Mouse (Mus musculus) left cerebral cortex, postnatal 14 days (tissue): Measurements from ENCODE around the gene Ccdc144b. TPM values are rescaled to one million over a fixed set of nuclear protein-coding genes. Genes with fewer than 3 reads are reported as not detected.
A peak's percentile ranks its signal among the peaks of the same experiment; 100 is the strongest.

Experiments
- DNase-seq, 2 experiments: peaks; one replicate each; pipeline ENCODE4 v3.0.0; 2021 to 2022; ENCODE audit warnings: low spot score in 2 of 2, mixed read lengths in 1 of 2
- intact Hi-C: fragments of 180-260 bp; cut with DNase I; formaldehyde crosslinking; loops from one replicate; pipeline ENCODE4 v1.15.1; 2025
- long read RNA-seq, 2 experiments: library from polyadenylated mRNA; stranded (forward); transcript quantifications; one replicate each; pipeline ENCODE4 v2.0.0; 2021
- total RNA-seq, 2 experiments: library from RNA; stranded (reverse); gene quantifications; 2 replicates each; pipeline ENCODE4 v1.2.3; 2021

Ccdc144b gene
- total RNA-seq, result not detected
- long read RNA-seq, experiment 1, result 0 reads
- long read RNA-seq, experiment 2, result 0 reads

GRCm38 (mm10) chr3:36053447-36053846 lies at the start of gene Ccdc144b:
Gene Ccdc144b (minus strand): TSS chr3:36053547.
- DNase-seq, result no peak
- intact Hi-C loops, result no loop called here

GRCm38 (mm10) chr3:36095371-36095770 lies 42.0 kb upstream of the Ccdc144b start:
- no peak for DNase-seq
- intact Hi-C loops, result no loop called here

- intact Hi-C loops, result no loop called here
- DNase-seq, result no peak
Observed at GRCm38 (mm10) chr3:36087591-36087990, 34.2 kb upstream of the Ccdc144b start.

- intact Hi-C loops, result no loop called here
- no peak for DNase-seq
Observed at GRCm38 (mm10) chr3:36085394-36085793, 32.0 kb upstream of the Ccdc144b start.

DNA sequence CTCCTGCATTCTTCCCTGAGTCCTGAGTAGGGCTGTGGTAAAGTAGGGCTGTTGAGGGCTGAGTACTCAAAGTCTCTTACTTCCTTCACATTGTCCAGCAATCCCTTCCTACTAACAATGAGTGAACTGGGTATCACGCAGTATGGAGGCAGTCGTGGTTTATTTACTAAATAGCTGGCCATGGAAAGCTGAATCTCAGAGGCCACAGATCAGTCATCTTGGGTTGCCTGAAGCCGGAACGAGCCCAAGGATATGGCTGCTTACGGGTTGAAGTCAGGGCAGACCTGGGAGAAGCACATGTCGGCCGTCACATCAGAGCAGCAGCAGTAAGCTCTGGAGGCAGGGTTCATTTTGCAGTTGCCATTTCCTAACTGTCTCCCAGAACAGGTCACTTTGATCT lies 30.0 kb upstream of the Ccdc144b start:
- intact Hi-C loops, result no loop called here
- DNase-seq, result no peak

- DNase-seq, result no peak
- intact Hi-C loops, result no loop called here
Observed at GRCm38 (mm10) chr3:36082843-36083242, 29.5 kb upstream of the Ccdc144b start.

DNA sequence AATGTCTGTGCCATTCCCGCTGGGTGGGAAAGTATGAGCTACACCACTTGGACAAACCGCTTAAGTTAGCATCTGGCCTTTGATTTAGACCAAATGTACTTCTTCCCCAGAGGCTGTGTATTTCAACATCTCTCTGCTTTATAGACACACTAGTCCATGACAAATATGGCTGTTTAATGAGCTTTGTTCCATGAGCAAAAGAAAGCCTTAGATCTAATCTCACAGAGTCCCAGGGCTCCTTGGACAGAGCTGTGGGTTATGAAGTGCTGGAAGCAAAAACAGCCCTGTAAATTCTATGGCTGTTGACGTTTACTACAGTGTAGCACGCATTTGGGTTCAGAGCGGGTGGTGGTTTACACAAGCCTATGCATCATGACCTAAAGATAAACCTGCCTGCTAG lies 27.4 kb upstream of the Ccdc144b start:
- DNase-seq, result no peak
- intact Hi-C loops, result no loop called here

DNA sequence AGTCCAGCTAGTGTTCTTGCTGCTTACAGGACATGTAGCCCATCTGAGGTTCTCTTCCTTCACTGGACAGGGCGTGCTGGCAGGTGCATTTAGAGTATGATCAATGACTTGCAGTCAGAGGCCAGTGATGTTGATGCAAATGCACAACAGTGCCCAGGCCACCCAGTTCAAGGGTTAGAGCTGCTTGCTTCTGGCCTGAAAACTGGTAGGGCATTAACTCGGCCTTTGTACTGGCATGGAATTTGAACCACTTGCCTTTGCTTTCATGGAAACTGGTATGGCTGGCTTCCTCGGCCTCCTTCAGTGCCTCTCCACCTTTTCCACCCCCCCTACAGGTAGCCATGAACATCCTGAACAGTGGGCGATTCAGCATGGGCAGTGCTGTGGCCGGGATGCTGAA lies 26.5 kb upstream of the Ccdc144b start:
- DNase-seq, result no peak
- intact Hi-C loops, result no loop called here

GRCm38 (mm10) chr3:36077386-36077785 lies 24.0 kb upstream of the Ccdc144b start:
- intact Hi-C loops, result no loop called here
- DNase-seq, result no peak

DNA sequence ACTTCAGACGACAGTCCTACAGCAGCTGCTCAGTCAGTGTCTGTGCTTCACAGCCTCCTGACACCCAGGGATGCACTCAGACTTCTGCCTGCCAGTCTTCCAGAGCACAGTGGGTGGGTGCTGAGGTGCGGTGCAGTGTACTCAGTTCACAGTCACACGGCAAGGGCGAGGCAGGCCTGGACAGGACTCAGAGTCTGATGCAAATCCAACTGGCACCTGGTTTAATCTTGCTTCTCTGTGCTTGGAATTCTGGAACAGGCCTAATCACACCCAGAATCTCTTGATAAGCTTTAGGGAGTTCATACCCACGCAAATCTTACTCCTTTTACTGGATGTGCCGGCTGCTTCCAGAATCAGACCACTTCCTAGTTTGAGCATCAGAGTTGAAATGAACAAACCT lies 22.1 kb upstream of the Ccdc144b start:
- intact Hi-C loops, result no loop called here
- no peak for DNase-seq

GRCm38 (mm10) chr3:36074231-36074630 lies 20.9 kb upstream of the Ccdc144b start:
- intact Hi-C loops, result no loop called here
- no peak for DNase-seq

GRCm38 (mm10) chr3:36071047-36071446 lies 17.7 kb upstream of the Ccdc144b start:
- DNase-seq, result no peak
- intact Hi-C loops, result no loop called here

DNA sequence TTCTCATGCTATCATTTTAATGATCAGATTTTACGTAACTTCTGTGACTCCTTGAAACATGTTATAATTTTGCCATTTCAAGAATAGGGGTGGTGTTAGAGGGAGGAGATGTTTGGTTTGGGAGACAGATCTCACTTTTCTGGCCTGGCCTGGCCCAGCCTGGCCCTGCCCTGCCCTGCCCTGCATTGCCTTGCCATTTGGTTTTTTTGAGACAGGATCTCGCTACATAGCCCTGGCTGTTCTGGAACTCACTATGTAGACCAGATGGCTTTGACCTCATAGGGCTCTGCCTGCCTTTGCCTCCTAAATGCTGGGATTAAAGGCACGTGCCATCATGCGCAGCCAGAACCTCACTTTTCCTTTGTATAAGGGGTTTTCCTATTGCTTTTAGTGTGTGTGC lies 17.1 kb upstream of the Ccdc144b start:
- intact Hi-C loops, result no loop called here
- DNase-seq, result no peak

GRCm38 (mm10) chr3:36067731-36068130 lies 14.4 kb upstream of the Ccdc144b start:
- DNase-seq, result no peak
- intact Hi-C loops, result loop anchor here (10.0 kb wide), 1 partner anchor 63 kb away; the partner anchor contains the start of gene Mccc1

GRCm38 (mm10) chr3:36065843-36066651 lies 12.7 kb upstream of the Ccdc144b start, which contains the start of gene Acad9:
Gene Acad9 (plus strand): TSS chr3:36065979.
- DNase-seq, result peak; percentile 97
- intact Hi-C loops, result loop anchor here (10.0 kb wide), 1 partner anchor 61 kb away; the partner anchor contains the start of gene Mccc1

- intact Hi-C loops, result loop anchor here (10.0 kb wide), 1 partner anchor 60 kb away; the partner anchor contains the start of gene Mccc1
- no peak for DNase-seq
Observed at GRCm38 (mm10) chr3:36065166-36065565, 11.8 kb upstream of the Ccdc144b start.

GRCm38 (mm10) chr3:36064592-36065061 lies 11.3 kb upstream of the Ccdc144b start:
- intact Hi-C loops, result loop anchor here (10.0 kb wide), 1 partner anchor 60 kb away; the partner anchor contains the start of gene Mccc1
- no peak for DNase-seq

DNA sequence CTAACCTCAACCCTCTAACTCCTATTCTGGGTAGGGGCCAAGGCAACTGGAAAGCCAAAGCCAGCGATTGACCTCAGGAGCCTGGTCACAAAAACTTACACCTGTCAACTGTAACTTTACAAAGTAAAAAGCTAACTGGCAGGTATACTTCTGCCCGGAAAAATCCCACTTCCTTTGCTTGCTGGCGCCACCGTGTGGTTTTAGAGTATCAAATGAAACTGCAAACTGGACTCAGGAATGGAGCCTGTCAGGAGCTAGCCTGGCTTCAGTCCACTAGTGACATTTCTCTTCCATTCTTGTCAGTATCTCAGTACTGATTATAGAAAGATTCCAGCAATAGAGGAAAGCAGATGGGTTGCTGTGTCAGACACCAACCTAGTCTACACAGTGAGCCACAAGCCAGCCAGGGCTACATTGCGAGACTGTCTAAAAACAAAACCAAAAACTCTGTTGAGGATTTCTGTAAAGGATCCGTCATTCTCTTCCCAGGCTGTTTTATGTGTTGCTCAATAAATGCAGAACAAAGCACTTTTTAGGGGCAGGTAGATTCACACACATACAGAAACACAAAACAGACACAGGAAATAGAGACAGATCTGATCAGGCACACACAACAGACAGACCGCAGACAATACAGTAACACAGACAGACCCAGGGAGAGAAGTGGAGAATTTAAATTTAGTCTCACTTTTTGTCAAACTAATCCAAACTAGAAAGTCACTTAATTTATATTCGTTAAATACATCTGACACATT lies 6.9 kb upstream of the Ccdc144b start:
- peak; percentile 47 to 67 for DNase-seq
- intact Hi-C loops, result loop anchor here (2.0 to 10.0 kb wide), 2 partner anchors 55 to 85 kb away; partner anchors contain the start of gene Mccc1

DNA sequence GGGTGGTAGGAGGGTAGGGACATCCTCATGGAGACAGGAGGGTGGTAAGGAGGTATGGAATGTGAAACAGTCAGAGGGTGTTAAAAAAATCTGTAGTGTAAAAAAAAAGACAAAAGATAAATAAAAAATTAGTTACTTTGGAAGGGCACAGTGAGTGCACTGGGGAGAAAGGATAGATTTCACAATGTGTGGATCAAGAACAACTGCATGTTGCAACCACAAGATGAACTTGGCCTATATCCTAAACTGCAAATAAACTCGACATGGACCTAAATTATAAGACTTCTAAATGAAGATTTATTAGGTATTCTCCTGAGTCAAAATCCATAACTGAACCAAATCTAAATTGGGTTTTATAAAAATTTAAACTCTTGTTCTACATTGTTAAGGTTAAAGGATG lies 4.2 kb downstream of the Ccdc144b start:
- intact Hi-C loops, result no loop called here
- DNase-seq, result no peak

GRCm38 (mm10) chr3:36045086-36045485 lies 8.3 kb downstream of the Ccdc144b start:
- DNase-seq, result no peak
- intact Hi-C loops, result no loop called here
